Mouse (Mus musculus): ENCODE measurements around the gene Rmnd5b. TPM values are rescaled to one million over a fixed set of nuclear protein-coding genes. Genes with fewer than 3 reads are reported as not detected.

Gene Rmnd5b
- total and polyA plus RNA-seq, 3 experiments, result 41.1 to 59.5 (median 46.7) TPM

DNA sequence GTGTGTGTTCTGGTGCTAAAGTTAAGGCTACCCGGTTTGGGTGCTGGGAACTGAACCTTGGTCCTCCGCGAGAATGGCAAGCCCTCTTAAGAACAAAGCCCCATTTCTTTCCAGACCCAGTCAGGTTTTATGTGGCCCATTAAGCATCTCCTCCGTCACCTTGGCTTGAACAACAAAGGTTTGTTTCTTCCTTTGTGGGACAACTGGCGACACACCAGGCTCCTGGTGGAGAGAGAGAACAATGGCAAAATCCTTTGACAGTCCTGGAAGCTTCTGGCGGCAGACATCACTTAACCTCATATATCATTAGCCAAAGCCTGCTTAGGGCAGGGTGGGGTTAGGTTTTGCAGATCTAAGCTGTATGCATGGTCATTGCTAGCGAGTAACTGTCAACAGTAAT, 26.9 kb upstream of the Rmnd5b start:
- H3K36me3 ChIP-seq (replicated peaks in 1 of 2; ENCODE audit: control insufficient read depth in 1 of 2, insufficient read depth in 1 of 2, low read length in 1 of 2), result no peaks in the 10 kb centered on the region
- no peaks in the 10 kb centered on the region for H3K27me3 ChIP-seq (replicated peaks)
- H3K4me3 ChIP-seq (replicated peaks in 1 of 3; ENCODE audit: low read depth in 2 of 3, low read length in 2 of 3, poor library complexity in 1 of 3), result no peak overlapping the region
- DNase-seq (ENCODE audit: extremely low read depth), result no peak
- H3K9ac ChIP-seq (ENCODE audit: insufficient read depth, low read depth), result no peak overlapping the region
- H3K27ac ChIP-seq (ENCODE audit: insufficient read depth, low read depth), result no peak overlapping the region
- H3K4me2 ChIP-seq (ENCODE audit: insufficient read depth, low read depth, poor library complexity, severe bottlenecking), result no peak overlapping the region
- no peak for TF ChIP-seq CTCF (conservative IDR thresholded peaks at IDR 0.05 in 1 of 2, IDR thresholded peaks at IDR 0.05 in 1 of 2; ENCODE audit: low read depth in 2 of 2, low read length in 2 of 2)
- TF ChIP-seq SIN3A (IDR thresholded peaks at IDR 0.05; ENCODE audit: low read length), result no peak
- no peak for TF ChIP-seq CHD1 (IDR thresholded peaks at IDR 0.05; ENCODE audit: low read depth, low read length)
- TF ChIP-seq POLR2A (IDR thresholded peaks at IDR 0.05; ENCODE audit: low read depth, low read length), result no peak
- no peak for TF ChIP-seq TBP (conservative IDR thresholded peaks at IDR 0.05; ENCODE audit: low read depth, low read length)
- TF ChIP-seq ZKSCAN1 (IDR thresholded peaks at IDR 0.05; ENCODE audit: borderline replicate concordance, low read depth, low read length), result no peak
- TF ChIP-seq ZMIZ1 (IDR thresholded peaks at IDR 0.05; ENCODE audit: low read depth, low read length), result no peak
- TF ChIP-seq UBTF (IDR thresholded peaks at IDR 0.05; ENCODE audit: low read depth, low read length), result no peak
- no peak for TF ChIP-seq MAFK (IDR thresholded peaks at IDR 0.05; ENCODE audit: insufficient replicate concordance, low read length)
- no peak for TF ChIP-seq ETS1 (conservative IDR thresholded peaks at IDR 0.05; ENCODE audit: low read depth, low read length)
- TF ChIP-seq MEF2A (IDR thresholded peaks at IDR 0.05; ENCODE audit: borderline replicate concordance, low read depth, low read length), result no peak
- no peak for TF ChIP-seq POLR2AphosphoS2 (IDR thresholded peaks at IDR 0.05; ENCODE audit: low read depth, low read length)
- no peak for TF ChIP-seq SMC3 (IDR thresholded peaks at IDR 0.05; ENCODE audit: low read depth, low read length)
- TF ChIP-seq NELFE (IDR thresholded peaks at IDR 0.05; ENCODE audit: low read depth, low read length), result no peak
- TF ChIP-seq ELF1 (IDR thresholded peaks at IDR 0.05; ENCODE audit: low read depth, low read length), result no peak
- no peak for TF ChIP-seq MAX (IDR thresholded peaks at IDR 0.05; ENCODE audit: low read length)
- TF ChIP-seq NRF1 (IDR thresholded peaks at IDR 0.05; ENCODE audit: low read depth, low read length), result no peak
- no peak for TF ChIP-seq RCOR1 (conservative IDR thresholded peaks at IDR 0.05; ENCODE audit: low read depth, low read length)
- TF ChIP-seq HCFC1 (IDR thresholded peaks at IDR 0.05; ENCODE audit: low read depth, low read length), result no peak
- TF ChIP-seq E2F4 (IDR thresholded peaks at IDR 0.05; ENCODE audit: insufficient replicate concordance, low read depth, low read length), result no peak
- H3K9me3 ChIP-seq (replicated peaks; ENCODE audit: low read length), result no peaks in the 10 kb centered on the region
- H3K4me1 ChIP-seq (ENCODE audit: control insufficient read depth in 1 of 2, insufficient read depth in 2 of 2), result peaks cover 0 to 13% of the 10 kb centered on the region in 2 experiments; a peak in 2 of 4 replicates
- H3K79me2 ChIP-seq (replicated peaks; ENCODE audit: control insufficient read depth, extremely low read depth, insufficient read depth, poor library complexity, severe bottlenecking), result no peaks in the 10 kb centered on the region
- dilution Hi-C loops (cut with MboI; ENCODE audit: extremely low pct_ligation_motif_present, extremely low pct_unique_long_range_greater_than_20kb, low sequenced_read_pairs) (no loop called here), in situ Hi-C loops (cut with MboI; ENCODE audit: low pct_ligation_motif_present, low pct_unique_long_range_greater_than_20kb, low sequenced_read_pairs) (no loop called here)

- H3K9ac ChIP-seq (ENCODE audit: insufficient read depth, low read depth), result no peak overlapping the region
- H3K4me2 ChIP-seq (ENCODE audit: insufficient read depth, low read depth, poor library complexity, severe bottlenecking), result no peak overlapping the region
- no peak overlapping the region for H3K4me3 ChIP-seq (replicated peaks in 1 of 3; ENCODE audit: low read depth in 2 of 3, low read length in 2 of 3, poor library complexity in 1 of 3)
- H3K9me3 ChIP-seq (replicated peaks; ENCODE audit: low read length), result no peaks in the 10 kb centered on the region
- peaks cover 0 to 13% of the 10 kb centered on the region in 2 experiments; a peak in 2 of 4 replicates for H3K4me1 ChIP-seq (ENCODE audit: control insufficient read depth in 1 of 2, insufficient read depth in 2 of 2)
- no peaks in the 10 kb centered on the region for H3K27me3 ChIP-seq (replicated peaks)
- no peaks in the 10 kb centered on the region for H3K79me2 ChIP-seq (replicated peaks; ENCODE audit: control insufficient read depth, extremely low read depth, insufficient read depth, poor library complexity, severe bottlenecking)
- DNase-seq (ENCODE audit: extremely low read depth), result no peak
- dilution Hi-C loops (cut with MboI; ENCODE audit: extremely low pct_ligation_motif_present, extremely low pct_unique_long_range_greater_than_20kb, low sequenced_read_pairs), result no loop called here
- no peak overlapping the region for H3K27ac ChIP-seq (ENCODE audit: insufficient read depth, low read depth)
- no peak for TF ChIP-seq RCOR1 (conservative IDR thresholded peaks at IDR 0.05; ENCODE audit: low read depth, low read length)
- no peak for TF ChIP-seq CTCF (conservative IDR thresholded peaks at IDR 0.05 in 1 of 2, IDR thresholded peaks at IDR 0.05 in 1 of 2; ENCODE audit: low read depth in 2 of 2, low read length in 2 of 2)
- no peak for TF ChIP-seq MEF2A (IDR thresholded peaks at IDR 0.05; ENCODE audit: borderline replicate concordance, low read depth, low read length)
- no peak for TF ChIP-seq JUN (IDR thresholded peaks at IDR 0.05; ENCODE audit: insufficient read depth, low read depth, low read length)
- TF ChIP-seq GABPA (IDR thresholded peaks at IDR 0.05; ENCODE audit: insufficient replicate concordance, low read depth, low read length), result no peak
- no peak for TF ChIP-seq ZMIZ1 (IDR thresholded peaks at IDR 0.05; ENCODE audit: low read depth, low read length)
- TF ChIP-seq NELFE (IDR thresholded peaks at IDR 0.05; ENCODE audit: low read depth, low read length), result no peak
- no peak for TF ChIP-seq BHLHE40 (IDR thresholded peaks at IDR 0.05; ENCODE audit: low read depth, low read length)
- no peak for TF ChIP-seq HCFC1 (IDR thresholded peaks at IDR 0.05; ENCODE audit: low read depth, low read length)
- no peak for TF ChIP-seq PAX5 (IDR thresholded peaks at IDR 0.05; ENCODE audit: low read length)
- TF ChIP-seq POLR2A (IDR thresholded peaks at IDR 0.05; ENCODE audit: low read depth, low read length), result no peak
- TF ChIP-seq UBTF (IDR thresholded peaks at IDR 0.05; ENCODE audit: low read depth, low read length), result no peak
- TF ChIP-seq SIN3A (IDR thresholded peaks at IDR 0.05; ENCODE audit: low read length), result no peak
- TF ChIP-seq CHD2 (IDR thresholded peaks at IDR 0.05; ENCODE audit: low read length), result no peak
- no peak for TF ChIP-seq EP300 (IDR thresholded peaks at IDR 0.05; ENCODE audit: low read length)
- no peak for TF ChIP-seq ELF1 (IDR thresholded peaks at IDR 0.05; ENCODE audit: low read depth, low read length)
- TF ChIP-seq ETS1 (conservative IDR thresholded peaks at IDR 0.05; ENCODE audit: low read depth, low read length), result no peak
- no peak for TF ChIP-seq POLR2AphosphoS2 (IDR thresholded peaks at IDR 0.05; ENCODE audit: low read depth, low read length)
- no peak for TF ChIP-seq CHD1 (IDR thresholded peaks at IDR 0.05; ENCODE audit: low read depth, low read length)
- peaks cover 2 to 5% of the 10 kb centered on the region in 2 experiments for H3K36me3 ChIP-seq (replicated peaks in 1 of 2; ENCODE audit: control insufficient read depth in 1 of 2, insufficient read depth in 1 of 2, low read length in 1 of 2)
- in situ Hi-C loops (cut with MboI; ENCODE audit: low pct_ligation_motif_present, low pct_unique_long_range_greater_than_20kb, low sequenced_read_pairs), result no loop called here
These were observed 26.2 kb upstream of the Rmnd5b start for GRCm38 (mm10) chr11:51661867-51662365.

Data from CH12.LX (cell line).